Mouse (Mus musculus) cerebellum, adult 2 months (tissue): ENCODE measurements at regions not wholly inside any gene's neighbourhood (a gene's known extent, or its start where the extent isn't known, plus 50 kb on each side); places are given as distances from the start of the nearest gene placed in this dataset.

Experiments used
- DNase-seq, 2 experiments: peaks; one replicate each; pipeline ENCODE4 v3.0.0; 2021
- H3K27ac ChIP-seq: fragments of 200-500 bp; 2 replicates; pipeline ENCODE4 v1.5.1; 2012; ENCODE audit warnings: low read length, control low read depth, inconsistent platforms; ENCODE audit not compliant: insufficient read depth
- H3K27me3 ChIP-seq: fragments of 200-500 bp; 2 replicates; pipeline ENCODE4 v1.6.1; 2012; ENCODE audit warnings: inconsistent platforms, mild to moderate bottlenecking, low read length, moderate library complexity; ENCODE audit not compliant: control insufficient read depth, insufficient read depth
- H3K4me1 ChIP-seq: fragments of 200-500 bp; 2 replicates; pipeline ENCODE4 v1.6.1; 2011; ENCODE audit warnings: low read length; ENCODE audit not compliant: control insufficient read depth, insufficient read depth
- H3K4me3 ChIP-seq: fragments of 200-500 bp; replicated peaks from 2 replicates; pipeline ENCODE3; 2011; ENCODE audit warnings: mild to moderate bottlenecking, low read depth, low read length, control low read depth; ENCODE audit not compliant: insufficient read depth
- CTCF ChIP-seq: fragments of 200-500 bp; IDR thresholded peaks from 2 replicates; pipeline ENCODE4 v1.5.1; 2011; ENCODE audit warnings: low read depth, mild to moderate bottlenecking, control low read depth, low read length, moderate library complexity, borderline replicate concordance; ENCODE audit not compliant: insufficient read depth
- POLR2A ChIP-seq: fragments of 200-500 bp; IDR thresholded peaks from 2 replicates; pipeline ENCODE4 v1.6.1; 2011; ENCODE audit warnings: low read length, control low read depth, borderline replicate concordance; ENCODE audit not compliant: insufficient read depth
- WGBS: fragments of 180-500 bp; shearing (Covaris S2); methylation state at CpG from one replicate; pipeline ENCODE4 v1.1.7; 2018; 5-methylcytosine and 5-hydroxymethylcytosine counted together

- WGBS = 82% methylated on average over 7 of the region's 7 CpGs
- H3K4me1 ChIP-seq = no peaks in the 10 kb centered on the region
- TF ChIP-seq CTCF = no peak
- TF ChIP-seq POLR2A = no peak
- DNase-seq = no peak
- H3K27ac ChIP-seq = no peak overlapping the region
- H3K4me3 ChIP-seq = no peak overlapping the region
- no peaks in the 10 kb centered on the region for H3K27me3 ChIP-seq
These were observed 70.5 kb downstream of the Tmx1 start for GRCm38 (mm10) chr12:70523379-70523778.

GRCm38 (mm10) chr12:70524703-70525102 is 71.8 kb downstream of the Tmx1 start:
- no peak for DNase-seq
- Histone ChIP-seq H3K27me3 (no peaks in the 10 kb centered on the region), H3K4me1 (no peaks in the 10 kb centered on the region), H3K4me3 (no peak overlapping the region), H3K27ac (no peak overlapping the region)
- TF ChIP-seq POLR2A (no peak), CTCF (no peak)
- WGBS = 69% methylated on average over 4 of the region's 4 CpGs

- Histone ChIP-seq H3K4me3 (no peak overlapping the region), H3K27me3 (no peaks in the 10 kb centered on the region), H3K27ac (no peak overlapping the region), H3K4me1 (no peaks in the 10 kb centered on the region)
- no peak for DNase-seq
- no peak for TF ChIP-seq CTCF
- TF ChIP-seq POLR2A = no peak
These were observed 78.8 kb downstream of the Tmx1 start for GRCm38 (mm10) chr12:70531661-70532060.

GRCm38 (mm10) chr12:70532225-70532624 is 79.3 kb downstream of the Tmx1 start:
- DNase-seq = no peak
- Histone ChIP-seq H3K4me3 (no peak overlapping the region), H3K27me3 (no peaks in the 10 kb centered on the region), H3K27ac (no peak overlapping the region), H3K4me1 (no peaks in the 10 kb centered on the region)
- 59% methylated on average over 10 of the region's 10 CpGs for WGBS
- no peak for TF ChIP-seq POLR2A

GRCm38 (mm10) chr12:70532843-70533242 is 79.9 kb downstream of the Tmx1 start:
- H3K27ac ChIP-seq = no peak overlapping the region
- H3K4me3 ChIP-seq = no peak overlapping the region
- 63% methylated on average over 10 of the region's 10 CpGs for WGBS
- DNase-seq = no peak
- H3K27me3 ChIP-seq = no peaks in the 10 kb centered on the region
- no peaks in the 10 kb centered on the region for H3K4me1 ChIP-seq
- TF ChIP-seq CTCF (no peak), POLR2A (no peak)

- 81% methylated on average over 12 of the region's 12 CpGs for WGBS
- Histone ChIP-seq H3K4me3 (no peak overlapping the region), H3K27me3 (no peaks in the 10 kb centered on the region), H3K27ac (no peak overlapping the region), H3K4me1 (no peaks in the 10 kb centered on the region)
- no peak for TF ChIP-seq CTCF
- TF ChIP-seq POLR2A = no peak
- no peak for DNase-seq
These were observed 80.6 kb downstream of the Tmx1 start for GRCm38 (mm10) chr12:70533375-70533935.

- Histone ChIP-seq H3K4me3 (no peak overlapping the region), H3K4me1 (no peaks in the 10 kb centered on the region), H3K27ac (no peak overlapping the region), H3K27me3 (no peaks in the 10 kb centered on the region)
- no peak for DNase-seq
- 75% methylated on average over 4 of the region's 4 CpGs for WGBS
- TF ChIP-seq CTCF = no peak
- no peak for TF ChIP-seq POLR2A
These were observed 86.2 kb downstream of the Tmx1 start for GRCm38 (mm10) chr12:70539124-70539523.

- Histone ChIP-seq H3K27me3 (no peaks in the 10 kb centered on the region), H3K4me3 (no peak overlapping the region), H3K27ac (no peak overlapping the region), H3K4me1 (no peaks in the 10 kb centered on the region)
- TF ChIP-seq POLR2A (no peak), CTCF (no peak)
- 65% methylated on average over 14 of the region's 14 CpGs for WGBS
- DNase-seq = peak in 1 of 2 experiments; percentile 24
These were observed 87.0 kb downstream of the Tmx1 start for GRCm38 (mm10) chr12:70539856-70540255.

- no peak for TF ChIP-seq CTCF
- no peak for TF ChIP-seq POLR2A
- no peak for DNase-seq
- H3K27me3 ChIP-seq = no peaks in the 10 kb centered on the region
- H3K4me3 ChIP-seq = no peak overlapping the region
- H3K4me1 ChIP-seq = no peaks in the 10 kb centered on the region
- no peak overlapping the region for H3K27ac ChIP-seq
- WGBS = 80% methylated on average over 4 of the region's 4 CpGs
These were observed 88.5 kb downstream of the Tmx1 start for GRCm38 (mm10) chr12:70541432-70541831.
